Mouse (Mus musculus): Measurements from ENCODE around the gene Fbxw4. TPM values are rescaled to one million over a fixed set of nuclear protein-coding genes. Genes with fewer than 3 reads are reported as not detected.

Gene Fbxw4
- polyA plus RNA-seq, 1 experiment, result 32.7 TPM

GRCm38 (mm10) chr19:45635960-45636359, 24.2 kb downstream of the Fbxw4 start:
- H3K4me3 ChIP-seq (ENCODE audit: insufficient read depth, low read depth, low read length), result no peak overlapping the region
- peaks cover 3% of the 10 kb centered on the region; the same call in 1 of the 2 replicates for H3K4me1 ChIP-seq (ENCODE audit: control insufficient read depth, insufficient read depth, insufficient read length, low read length)
- no peak overlapping the region for H3K27ac ChIP-seq (replicated peaks; ENCODE audit: low read depth, low read length)

- Histone ChIP-seq H3K4me1 (ENCODE audit: control insufficient read depth, insufficient read depth, insufficient read length, low read length) (no peaks in the 10 kb centered on the region), H3K4me3 (ENCODE audit: insufficient read depth, low read depth, low read length) (no peak overlapping the region), H3K27ac (replicated peaks; ENCODE audit: low read depth, low read length) (no peak overlapping the region)
Measured at GRCm38 (mm10) chr19:45631584-45631983, 28.5 kb downstream of the Fbxw4 start.

GRCm38 (mm10) chr19:45630953-45631352, 29.2 kb downstream of the Fbxw4 start:
- H3K4me1 ChIP-seq (ENCODE audit: control insufficient read depth, insufficient read depth, insufficient read length, low read length), result no peaks in the 10 kb centered on the region
- no peak overlapping the region for H3K27ac ChIP-seq (replicated peaks; ENCODE audit: low read depth, low read length)
- H3K4me3 ChIP-seq (ENCODE audit: insufficient read depth, low read depth, low read length), result no peak overlapping the region

GRCm38 (mm10) chr19:45629219-45629618, 30.9 kb downstream of the Fbxw4 start:
- no peak overlapping the region for H3K4me3 ChIP-seq (ENCODE audit: insufficient read depth, low read depth, low read length)
- no peak overlapping the region for H3K27ac ChIP-seq (replicated peaks; ENCODE audit: low read depth, low read length)
- no peaks in the 10 kb centered on the region for H3K4me1 ChIP-seq (ENCODE audit: control insufficient read depth, insufficient read depth, insufficient read length, low read length)

GRCm38 (mm10) chr19:45628649-45629048, 31.5 kb downstream of the Fbxw4 start:
- Histone ChIP-seq H3K27ac (replicated peaks; ENCODE audit: low read depth, low read length) (no peak overlapping the region), H3K4me1 (ENCODE audit: control insufficient read depth, insufficient read depth, insufficient read length, low read length) (no peaks in the 10 kb centered on the region), H3K4me3 (ENCODE audit: insufficient read depth, low read depth, low read length) (no peak overlapping the region)

- no peak overlapping the region for H3K4me3 ChIP-seq (ENCODE audit: insufficient read depth, low read depth, low read length)
Measured at GRCm38 (mm10) chr19:45627036-45627435, 33.1 kb downstream of the Fbxw4 start.

GRCm38 (mm10) chr19:45623710-45624109, 36.4 kb downstream of the Fbxw4 start:
- H3K4me3 ChIP-seq (ENCODE audit: insufficient read depth, low read depth, low read length), result no peak overlapping the region
- no peak overlapping the region for H3K27ac ChIP-seq (replicated peaks; ENCODE audit: low read depth, low read length)
- no peaks in the 10 kb centered on the region for H3K4me1 ChIP-seq (ENCODE audit: control insufficient read depth, insufficient read depth, insufficient read length, low read length)

More at GRCm38 (mm10) chr19:45627036-45627435, 33.1 kb downstream of the Fbxw4 start:
- Histone ChIP-seq H3K4me1 (ENCODE audit: control insufficient read depth, insufficient read depth, insufficient read length, low read length) (no peaks in the 10 kb centered on the region), H3K27ac (replicated peaks; ENCODE audit: low read depth, low read length) (no peak overlapping the region)

GRCm38 (mm10) chr19:45622144-45622543, 38.0 kb downstream of the Fbxw4 start:
- Histone ChIP-seq H3K27ac (replicated peaks; ENCODE audit: low read depth, low read length) (no peak overlapping the region), H3K4me3 (ENCODE audit: insufficient read depth, low read depth, low read length) (no peak overlapping the region), H3K4me1 (ENCODE audit: control insufficient read depth, insufficient read depth, insufficient read length, low read length) (no peaks in the 10 kb centered on the region)

- Histone ChIP-seq H3K4me1 (ENCODE audit: control insufficient read depth, insufficient read depth, insufficient read length, low read length) (no peaks in the 10 kb centered on the region), H3K4me3 (ENCODE audit: insufficient read depth, low read depth, low read length) (no peak overlapping the region), H3K27ac (replicated peaks; ENCODE audit: low read depth, low read length) (no peak overlapping the region)
Measured at GRCm38 (mm10) chr19:45621061-45621460, 39.1 kb downstream of the Fbxw4 start.

GRCm38 (mm10) chr19:45619744-45620501, 40.2 kb downstream of the Fbxw4 start:
- Histone ChIP-seq H3K4me3 (ENCODE audit: insufficient read depth, low read depth, low read length) (no peak overlapping the region), H3K4me1 (ENCODE audit: control insufficient read depth, insufficient read depth, insufficient read length, low read length) (no peaks in the 10 kb centered on the region), H3K27ac (replicated peaks; ENCODE audit: low read depth, low read length) (no peak overlapping the region)

GRCm38 (mm10) chr19:45618184-45618583, 41.9 kb downstream of the Fbxw4 start:
- no peak overlapping the region for H3K27ac ChIP-seq (replicated peaks; ENCODE audit: low read depth, low read length)

GRCm38 (mm10) chr19:45616735-45617134, 43.4 kb downstream of the Fbxw4 start:
- Histone ChIP-seq H3K27ac (replicated peaks; ENCODE audit: low read depth, low read length) (no peak overlapping the region), H3K4me1 (ENCODE audit: control insufficient read depth, insufficient read depth, insufficient read length, low read length) (no peaks in the 10 kb centered on the region), H3K4me3 (ENCODE audit: insufficient read depth, low read depth, low read length) (no peak overlapping the region)

More at GRCm38 (mm10) chr19:45618184-45618583, 41.9 kb downstream of the Fbxw4 start:
- Histone ChIP-seq H3K4me3 (ENCODE audit: insufficient read depth, low read depth, low read length) (no peak overlapping the region), H3K4me1 (ENCODE audit: control insufficient read depth, insufficient read depth, insufficient read length, low read length) (no peaks in the 10 kb centered on the region)

GRCm38 (mm10) chr19:45616214-45616518, 43.9 kb downstream of the Fbxw4 start:
- no peak overlapping the region for H3K4me3 ChIP-seq (ENCODE audit: insufficient read depth, low read depth, low read length)

GRCm38 (mm10) chr19:45615415-45616213, 44.5 kb downstream of the Fbxw4 start:
- H3K4me1 ChIP-seq (ENCODE audit: control insufficient read depth, insufficient read depth, insufficient read length, low read length), result no peaks in the 10 kb centered on the region
- no peak overlapping the region for H3K4me3 ChIP-seq (ENCODE audit: insufficient read depth, low read depth, low read length)
- H3K27ac ChIP-seq (replicated peaks; ENCODE audit: low read depth, low read length), result no peak overlapping the region

More at GRCm38 (mm10) chr19:45616214-45616518, 43.9 kb downstream of the Fbxw4 start:
- Histone ChIP-seq H3K27ac (replicated peaks; ENCODE audit: low read depth, low read length) (no peak overlapping the region), H3K4me1 (ENCODE audit: control insufficient read depth, insufficient read depth, insufficient read length, low read length) (no peaks in the 10 kb centered on the region)

GRCm38 (mm10) chr19:45614928-45615327, 45.2 kb downstream of the Fbxw4 start:
- Histone ChIP-seq H3K27ac (replicated peaks; ENCODE audit: low read depth, low read length) (no peak overlapping the region), H3K4me1 (ENCODE audit: control insufficient read depth, insufficient read depth, insufficient read length, low read length) (no peaks in the 10 kb centered on the region), H3K4me3 (ENCODE audit: insufficient read depth, low read depth, low read length) (no peak overlapping the region)

- Histone ChIP-seq H3K4me3 (ENCODE audit: insufficient read depth, low read depth, low read length) (no peak overlapping the region), H3K4me1 (ENCODE audit: control insufficient read depth, insufficient read depth, insufficient read length, low read length) (no peaks in the 10 kb centered on the region), H3K27ac (replicated peaks; ENCODE audit: low read depth, low read length) (no peak overlapping the region)
Measured at GRCm38 (mm10) chr19:45614375-45614774, 45.7 kb downstream of the Fbxw4 start.
